Mouse (Mus musculus): ENCODE measurements at regions not wholly inside any gene's neighbourhood (a gene's known extent, or its start where the extent isn't known, plus 50 kb on each side); places are given as distances from the start of the nearest gene placed in this dataset.
"Not testable (repeated sequence)": the region's sequence is repeated elsewhere in the genome, so short reads cannot be mapped to it uniquely, and the experiment has no call there.

DNA sequence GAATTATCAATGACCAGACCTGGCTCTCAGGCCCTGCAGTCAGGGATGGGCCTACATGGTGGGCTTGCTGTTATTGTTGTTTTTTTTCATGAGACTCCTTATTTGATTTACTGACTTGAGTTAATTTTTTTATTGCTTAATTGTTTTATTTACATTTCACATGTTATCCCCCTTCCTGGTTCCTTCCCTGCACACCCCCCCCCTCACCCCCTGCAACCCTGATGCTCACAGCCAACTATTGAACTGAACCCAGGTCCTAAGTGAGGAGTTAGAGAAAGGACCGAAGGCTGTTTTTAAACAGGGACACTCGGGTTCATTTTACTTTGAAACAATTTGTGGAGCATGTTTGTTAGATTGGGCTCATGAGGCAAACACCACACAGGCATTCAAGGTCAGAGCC lies 126.9 kb downstream of the Gm31371 start:
- not testable (repeated sequence) for H3K27ac ChIP-seq (ENCODE audit: control insufficient read depth, insufficient read depth, low read depth, low read length); H3K4me3 ChIP-seq (ENCODE audit: control insufficient read depth, low read depth, low read length); H3K4me1 ChIP-seq (ENCODE audit: control insufficient read depth, insufficient read depth, low read length); H3K27me3 ChIP-seq (ENCODE audit: control insufficient read depth, insufficient read depth, low read length); H3K36me3 ChIP-seq (ENCODE audit: control insufficient read depth, insufficient read depth, low read length)

GRCm38 (mm10) chr8:20057626-20058025 lies 154.4 kb downstream of the Gm31371 start:
- not testable (repeated sequence) for H3K4me3 ChIP-seq (ENCODE audit: control insufficient read depth, low read depth, low read length); H3K27ac ChIP-seq (ENCODE audit: control insufficient read depth, insufficient read depth, low read depth, low read length); H3K4me1 ChIP-seq (ENCODE audit: control insufficient read depth, insufficient read depth, low read length); H3K36me3 ChIP-seq (ENCODE audit: control insufficient read depth, insufficient read depth, low read length); H3K27me3 ChIP-seq (ENCODE audit: control insufficient read depth, insufficient read depth, low read length)

DNA sequence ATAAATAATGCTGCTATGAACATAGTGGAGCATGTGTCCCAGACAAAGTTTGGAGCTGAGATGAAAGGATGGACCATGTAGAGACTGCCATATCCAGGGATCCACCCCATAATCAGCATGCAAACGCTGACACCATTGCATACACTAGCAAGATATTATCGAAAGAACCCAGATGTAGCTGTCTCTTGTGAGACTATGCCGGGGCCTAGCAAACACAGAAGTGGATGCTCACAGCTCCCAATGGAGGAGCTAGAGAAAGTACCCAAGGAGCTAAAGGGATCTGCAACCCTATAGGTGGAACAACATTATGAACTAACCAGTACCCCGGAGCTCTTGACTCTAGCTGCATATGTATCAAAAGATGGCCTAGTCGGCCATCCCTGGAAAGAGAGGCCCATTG lies 194.9 kb downstream of the Gm31371 start:
- H3K4me1 ChIP-seq (ENCODE audit: control insufficient read depth, insufficient read depth, low read length); H3K36me3 ChIP-seq (ENCODE audit: control insufficient read depth, insufficient read depth, low read length); H3K4me3 ChIP-seq (ENCODE audit: control insufficient read depth, low read depth, low read length); H3K27ac ChIP-seq (ENCODE audit: control insufficient read depth, insufficient read depth, low read depth, low read length); H3K27me3 ChIP-seq (ENCODE audit: control insufficient read depth, insufficient read depth, low read length): not testable (repeated sequence)

DNA sequence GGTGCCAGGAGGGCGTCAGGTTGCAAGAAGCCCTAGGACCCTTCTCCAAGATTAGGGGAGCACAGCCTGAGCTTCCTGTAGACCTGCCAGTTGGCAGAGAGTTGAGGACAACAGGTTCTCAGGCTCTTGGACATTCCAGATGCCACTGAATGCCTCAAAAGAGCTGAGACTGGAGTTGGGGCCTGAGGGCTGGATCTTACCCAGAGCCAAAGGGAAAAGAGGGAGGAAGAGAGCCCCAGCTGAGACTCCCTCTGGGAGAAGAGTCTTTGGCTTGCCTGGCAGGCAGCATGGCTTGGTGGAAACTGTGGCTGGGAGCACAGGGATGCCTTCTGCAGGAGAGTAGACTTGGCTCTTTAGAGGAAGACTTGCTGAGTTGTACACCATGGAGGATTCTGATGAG lies 197.0 kb downstream of the Gm31371 start:
- H3K27me3 ChIP-seq (ENCODE audit: control insufficient read depth, insufficient read depth, low read length); H3K36me3 ChIP-seq (ENCODE audit: control insufficient read depth, insufficient read depth, low read length); H3K27ac ChIP-seq (ENCODE audit: control insufficient read depth, insufficient read depth, low read depth, low read length); H3K4me3 ChIP-seq (ENCODE audit: control insufficient read depth, low read depth, low read length); H3K4me1 ChIP-seq (ENCODE audit: control insufficient read depth, insufficient read depth, low read length): not testable (repeated sequence)

- H3K27me3 ChIP-seq (ENCODE audit: control insufficient read depth, insufficient read depth, low read length); H3K4me1 ChIP-seq (ENCODE audit: control insufficient read depth, insufficient read depth, low read length); H3K36me3 ChIP-seq (ENCODE audit: control insufficient read depth, insufficient read depth, low read length); H3K27ac ChIP-seq (ENCODE audit: control insufficient read depth, insufficient read depth, low read depth, low read length); H3K4me3 ChIP-seq (ENCODE audit: control insufficient read depth, low read depth, low read length): not testable (repeated sequence)
Observed at GRCm38 (mm10) chr8:20102374-20102773, 199.2 kb downstream of the Gm31371 start.

GRCm38 (mm10) chr8:20107154-20107553 lies 204.0 kb downstream of the Gm31371 start:
- not testable (repeated sequence) for H3K4me3 ChIP-seq (ENCODE audit: control insufficient read depth, low read depth, low read length); H3K4me1 ChIP-seq (ENCODE audit: control insufficient read depth, insufficient read depth, low read length); H3K27me3 ChIP-seq (ENCODE audit: control insufficient read depth, insufficient read depth, low read length); H3K36me3 ChIP-seq (ENCODE audit: control insufficient read depth, insufficient read depth, low read length); H3K27ac ChIP-seq (ENCODE audit: control insufficient read depth, insufficient read depth, low read depth, low read length)

- H3K4me3 ChIP-seq (ENCODE audit: control insufficient read depth, low read depth, low read length); H3K4me1 ChIP-seq (ENCODE audit: control insufficient read depth, insufficient read depth, low read length); H3K27me3 ChIP-seq (ENCODE audit: control insufficient read depth, insufficient read depth, low read length); H3K36me3 ChIP-seq (ENCODE audit: control insufficient read depth, insufficient read depth, low read length); H3K27ac ChIP-seq (ENCODE audit: control insufficient read depth, insufficient read depth, low read depth, low read length): not testable (repeated sequence)
Observed at GRCm38 (mm10) chr8:20116785-20117184, 213.6 kb downstream of the Gm31371 start.

DNA sequence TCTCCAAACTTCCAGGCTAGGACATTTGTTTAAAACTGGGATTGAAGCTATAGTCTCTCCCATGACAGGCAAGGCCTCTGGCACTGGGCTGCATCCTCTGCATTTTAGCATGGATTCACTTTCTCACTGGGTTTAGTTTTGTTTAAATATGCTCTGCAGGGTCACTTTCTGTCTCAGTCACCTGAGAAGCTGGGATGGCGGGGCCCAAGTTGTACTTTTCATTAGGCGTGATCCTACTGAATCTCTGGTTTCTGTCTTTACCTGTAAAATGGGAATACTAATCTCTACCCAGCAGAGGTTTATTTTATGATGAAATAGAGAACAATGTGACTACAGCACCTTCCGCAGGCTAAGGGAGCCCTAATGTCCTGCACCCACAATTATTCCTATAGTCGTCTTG lies 216.4 kb downstream of the Gm31371 start:
- H3K27me3 ChIP-seq (ENCODE audit: control insufficient read depth, insufficient read depth, low read length); H3K4me3 ChIP-seq (ENCODE audit: control insufficient read depth, low read depth, low read length); H3K4me1 ChIP-seq (ENCODE audit: control insufficient read depth, insufficient read depth, low read length); H3K36me3 ChIP-seq (ENCODE audit: control insufficient read depth, insufficient read depth, low read length); H3K27ac ChIP-seq (ENCODE audit: control insufficient read depth, insufficient read depth, low read depth, low read length): not testable (repeated sequence)

GRCm38 (mm10) chr8:20120186-20120585 lies 217.0 kb downstream of the Gm31371 start:
- H3K27ac ChIP-seq (ENCODE audit: control insufficient read depth, insufficient read depth, low read depth, low read length); H3K36me3 ChIP-seq (ENCODE audit: control insufficient read depth, insufficient read depth, low read length); H3K4me3 ChIP-seq (ENCODE audit: control insufficient read depth, low read depth, low read length); H3K27me3 ChIP-seq (ENCODE audit: control insufficient read depth, insufficient read depth, low read length); H3K4me1 ChIP-seq (ENCODE audit: control insufficient read depth, insufficient read depth, low read length): not testable (repeated sequence)

DNA sequence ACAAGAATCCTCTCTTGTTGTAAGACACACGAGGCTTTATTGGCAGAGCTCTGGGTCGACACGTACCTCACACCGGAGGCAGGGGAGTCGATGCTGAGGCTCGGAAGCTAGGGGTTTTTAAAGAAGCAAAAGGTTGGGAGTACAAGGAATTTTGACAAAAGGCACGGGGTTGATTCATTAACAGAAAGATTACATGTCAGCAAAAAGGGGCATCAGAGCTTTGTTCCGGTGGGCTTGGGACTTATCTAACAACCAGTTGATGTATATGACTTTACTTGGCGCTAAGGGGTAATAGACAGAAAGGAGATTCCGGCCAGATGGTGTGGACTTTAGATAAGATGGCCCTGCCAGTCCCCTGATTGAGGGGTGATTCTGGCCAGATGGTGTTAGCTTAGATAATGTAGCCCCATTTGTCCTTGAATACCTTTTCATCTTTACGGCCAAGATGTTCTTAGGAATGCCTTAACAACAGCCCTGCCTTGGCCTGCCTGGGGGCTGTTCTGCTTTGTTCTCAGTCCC lies 218.3 kb downstream of the Gm31371 start:
- not testable (repeated sequence) for H3K4me3 ChIP-seq (ENCODE audit: control insufficient read depth, low read depth, low read length); H3K27ac ChIP-seq (ENCODE audit: control insufficient read depth, insufficient read depth, low read depth, low read length); H3K4me1 ChIP-seq (ENCODE audit: control insufficient read depth, insufficient read depth, low read length); H3K36me3 ChIP-seq (ENCODE audit: control insufficient read depth, insufficient read depth, low read length); H3K27me3 ChIP-seq (ENCODE audit: control insufficient read depth, insufficient read depth, low read length)
